Mouse (Mus musculus) cortical plate, adult 2 months (tissue): ENCODE measurements at regions not wholly inside any gene's neighbourhood (a gene's known extent, or its start where the extent isn't known, plus 50 kb on each side); places are given as distances from the start of the nearest gene placed in this dataset.

Experiments
- CTCF ChIP-seq: fragments of 200-500 bp; IDR thresholded peaks from 2 replicates; pipeline ENCODE4 v1.5.1; 2011; ENCODE audit warnings: mild to moderate bottlenecking, control low read depth, low read length; ENCODE audit not compliant: insufficient read depth; ENCODE audit errors: extremely low read depth
- POLR2A ChIP-seq: fragments of 200-500 bp; IDR thresholded peaks from 2 replicates; pipeline ENCODE4 v1.6.1; 2011; ENCODE audit warnings: mild to moderate bottlenecking, low read length, control low read depth; ENCODE audit not compliant: insufficient read depth; ENCODE audit errors: extremely low read depth

DNA sequence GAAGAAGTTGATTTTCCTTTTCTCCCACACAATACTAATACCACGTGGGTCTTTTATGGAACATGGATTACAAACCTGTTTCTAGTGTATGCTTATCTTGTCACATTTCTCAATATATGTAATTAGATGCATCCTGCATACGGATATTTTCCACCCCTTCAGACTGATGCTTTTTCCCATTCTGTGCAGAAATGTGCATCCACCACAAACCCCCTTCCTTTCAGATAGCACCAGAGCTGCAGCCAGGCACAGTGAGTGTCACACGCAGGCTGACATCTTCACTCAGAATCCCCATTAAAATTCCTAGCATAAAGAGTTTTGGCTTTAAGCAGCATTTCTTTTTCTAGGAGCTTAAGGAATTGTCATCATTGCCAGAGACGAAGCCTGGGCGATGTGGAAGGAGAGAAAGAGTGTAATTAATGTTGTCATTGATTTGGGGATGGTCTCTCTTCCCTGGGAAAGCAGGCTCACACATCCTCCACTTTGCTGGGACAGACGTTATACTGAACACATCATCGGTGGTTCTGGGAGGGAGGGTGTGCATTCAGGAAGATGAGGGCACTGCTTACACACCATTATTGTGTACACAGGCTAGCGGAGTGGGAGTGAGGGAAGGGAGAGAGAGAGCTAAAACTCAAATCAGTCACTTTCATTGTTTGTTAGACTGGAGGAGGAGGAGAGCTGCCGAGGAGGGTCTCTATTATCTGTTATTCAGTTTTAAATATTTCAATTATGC is 211.1 kb downstream of the Igsf11 start:
- TF ChIP-seq POLR2A (no peak), CTCF (no peak)
